Mouse (Mus musculus): ENCODE measurements at regions not wholly inside any gene's neighbourhood (a gene's known extent, or its start where the extent isn't known, plus 50 kb on each side); places are given as distances from the start of the nearest gene placed in this dataset.
A peak's percentile ranks its signal among the peaks of the same experiment; 100 is the strongest.

DNA sequence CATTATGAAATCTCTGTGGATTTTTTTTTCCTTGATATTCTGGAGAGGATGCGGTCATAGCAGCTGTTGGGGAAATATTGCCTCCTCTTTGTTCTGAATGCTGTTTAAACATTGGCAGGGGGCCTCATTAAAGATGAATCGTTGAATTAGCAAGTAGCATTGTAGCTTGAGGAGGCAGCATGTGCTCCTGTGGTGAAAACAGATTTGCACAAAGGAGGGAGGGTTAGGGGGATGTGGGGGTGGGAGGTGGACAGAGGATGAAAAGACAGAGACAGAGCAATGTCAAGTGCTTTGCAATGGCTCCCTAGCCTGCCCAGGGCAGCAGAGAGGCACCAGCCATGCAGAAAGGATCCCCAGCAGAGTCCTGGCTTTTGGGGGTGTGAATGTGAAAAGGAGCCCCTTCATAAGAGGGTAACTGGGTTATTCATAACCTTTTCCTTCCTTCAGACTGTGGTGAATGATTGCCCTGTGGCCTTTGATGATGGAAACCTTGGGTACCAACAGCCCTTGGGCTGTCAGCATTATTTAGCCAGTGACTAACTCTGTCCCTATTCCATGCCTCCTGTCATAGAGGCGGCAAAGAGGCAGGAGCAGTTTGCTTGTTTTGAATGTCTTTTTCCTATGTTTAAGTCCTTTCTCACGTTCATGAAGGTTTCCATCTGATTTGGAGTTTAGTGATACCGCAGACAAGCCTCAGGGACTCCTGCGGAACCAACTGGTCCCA lies 1541.6 kb upstream of the Gulo start:
- DNase-seq (ENCODE audit: low read depth, low spot score): no peak

DNA sequence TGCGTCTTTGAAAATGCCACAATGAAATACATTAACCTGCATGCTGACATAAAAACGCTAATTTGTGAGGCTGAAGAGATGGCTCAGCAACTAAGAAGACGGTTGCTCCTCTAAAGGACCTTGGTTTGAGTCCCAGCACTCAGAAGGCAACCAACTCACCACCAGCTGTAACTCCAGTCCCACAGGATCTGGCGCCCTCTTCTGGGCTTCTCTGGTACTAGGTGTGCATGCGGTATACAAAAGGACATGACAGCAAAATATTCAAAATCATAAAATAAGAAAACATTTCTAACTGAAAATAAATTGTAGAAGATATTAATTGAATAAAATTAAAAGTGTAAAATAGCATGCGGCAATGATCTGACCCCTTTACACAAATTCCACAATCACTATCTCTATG lies 1539.7 kb upstream of the Gulo start:
- no peak for DNase-seq (ENCODE audit: low read depth, low spot score)

DNA sequence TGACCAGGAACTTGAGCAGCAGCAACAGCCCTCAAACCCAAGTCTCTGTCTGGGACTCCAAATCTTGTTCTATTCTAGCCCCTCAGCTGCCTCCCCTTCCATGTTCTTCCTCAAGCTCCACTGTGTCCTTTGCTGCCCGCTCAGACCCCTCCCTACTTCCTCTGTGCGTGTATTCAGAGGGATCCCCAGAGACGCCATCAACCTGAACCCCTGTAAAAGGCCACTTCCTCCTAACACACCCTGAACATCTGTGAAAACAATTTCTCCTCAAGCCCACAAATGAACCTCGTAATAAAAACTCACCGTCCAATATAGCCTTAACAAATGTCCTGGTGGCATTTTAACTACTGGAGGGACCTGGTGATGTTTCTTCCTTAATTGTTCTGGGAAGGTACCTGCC lies 1536.0 kb upstream of the Gulo start:
- no peak for DNase-seq (ENCODE audit: low read depth, low spot score)

DNA sequence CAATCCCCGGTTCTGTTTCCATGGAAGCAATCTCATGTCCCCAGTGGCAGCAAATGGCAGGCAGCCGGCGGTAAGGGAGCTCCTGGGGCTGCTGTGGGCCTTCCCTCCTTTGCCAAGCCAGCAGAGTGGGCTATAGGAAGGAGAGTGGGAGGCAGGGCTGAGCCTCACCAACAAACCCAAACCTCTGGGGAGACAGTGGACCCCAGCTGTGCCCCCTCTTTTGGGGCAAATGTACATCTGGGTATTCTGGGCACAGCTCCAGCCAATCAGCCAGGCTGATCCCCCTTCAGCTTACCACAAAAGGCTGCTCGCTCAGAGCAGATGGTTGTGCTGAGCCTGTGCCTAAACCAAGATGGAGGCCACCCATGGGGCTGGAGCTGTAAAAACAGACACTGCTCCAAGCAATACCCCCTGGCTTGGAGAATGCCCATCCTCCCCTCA lies 1532.3 kb upstream of the Gulo start:
- DNase-seq (ENCODE audit: low read depth, low spot score): peak; percentile 19

DNA sequence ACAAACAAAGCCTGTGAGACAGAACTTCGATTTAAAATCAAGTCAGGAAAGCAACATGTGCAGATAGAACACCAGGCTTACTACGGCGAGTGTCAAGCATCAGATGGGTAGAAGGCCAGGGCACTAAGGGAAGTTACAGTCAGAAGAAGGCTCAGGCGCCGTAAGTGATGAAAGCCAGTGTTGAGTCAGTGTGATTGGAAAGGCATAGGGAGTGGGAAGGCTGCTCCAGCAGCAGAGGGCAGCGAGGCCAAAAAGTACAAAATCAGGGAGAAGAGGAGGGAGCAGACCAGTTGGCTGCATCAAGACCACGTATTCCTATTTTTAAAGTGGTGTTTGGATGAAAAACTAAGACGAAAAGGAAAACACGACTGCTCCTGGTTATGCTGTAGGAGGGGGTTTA lies 1529.7 kb upstream of the Gulo start:
- no peak for DNase-seq (ENCODE audit: low read depth, low spot score)

DNA sequence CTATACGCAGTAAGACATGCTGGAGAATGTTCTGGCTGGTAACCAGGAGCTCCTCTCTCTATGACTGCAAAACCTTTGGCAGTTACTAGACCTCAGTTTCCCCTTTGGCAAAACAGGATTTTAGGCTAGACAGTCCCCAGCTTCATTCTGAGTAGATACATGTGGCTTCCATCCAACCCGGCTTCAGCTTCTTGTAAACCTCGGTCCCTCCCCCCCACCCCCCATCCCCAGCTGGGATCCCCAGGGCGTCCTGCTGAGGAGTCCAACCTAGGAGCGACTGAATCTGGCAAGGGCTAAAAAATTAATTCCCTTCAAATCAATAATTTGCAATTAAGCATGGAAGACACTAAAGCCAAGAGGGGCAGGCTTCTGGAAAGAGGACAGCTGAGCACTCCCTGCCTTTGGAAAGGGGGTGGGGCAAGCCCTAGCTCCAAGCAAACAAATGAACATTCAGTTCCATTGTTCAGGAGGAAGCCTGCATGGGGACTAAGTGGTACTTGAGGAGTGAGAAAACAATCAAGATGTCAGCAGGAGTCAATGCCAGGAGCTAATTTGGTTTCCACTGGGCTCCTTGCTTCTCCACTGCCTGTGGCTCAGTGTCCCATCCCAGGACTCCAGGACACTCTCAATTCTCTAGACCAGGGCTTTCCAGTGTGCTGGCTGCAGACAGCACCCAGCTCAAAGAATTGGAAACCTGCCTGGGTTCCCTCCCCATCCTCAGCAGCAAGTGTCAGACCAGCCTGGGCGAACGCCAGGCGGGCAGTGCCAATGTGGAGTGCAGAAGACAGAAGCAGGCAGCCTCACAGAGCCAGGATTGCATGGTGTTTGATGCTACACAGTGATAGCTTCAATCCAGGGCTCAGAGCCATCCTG lies 1528.0 kb upstream of the Gulo start:
- no peak for DNase-seq (ENCODE audit: low read depth, low spot score)

DNA sequence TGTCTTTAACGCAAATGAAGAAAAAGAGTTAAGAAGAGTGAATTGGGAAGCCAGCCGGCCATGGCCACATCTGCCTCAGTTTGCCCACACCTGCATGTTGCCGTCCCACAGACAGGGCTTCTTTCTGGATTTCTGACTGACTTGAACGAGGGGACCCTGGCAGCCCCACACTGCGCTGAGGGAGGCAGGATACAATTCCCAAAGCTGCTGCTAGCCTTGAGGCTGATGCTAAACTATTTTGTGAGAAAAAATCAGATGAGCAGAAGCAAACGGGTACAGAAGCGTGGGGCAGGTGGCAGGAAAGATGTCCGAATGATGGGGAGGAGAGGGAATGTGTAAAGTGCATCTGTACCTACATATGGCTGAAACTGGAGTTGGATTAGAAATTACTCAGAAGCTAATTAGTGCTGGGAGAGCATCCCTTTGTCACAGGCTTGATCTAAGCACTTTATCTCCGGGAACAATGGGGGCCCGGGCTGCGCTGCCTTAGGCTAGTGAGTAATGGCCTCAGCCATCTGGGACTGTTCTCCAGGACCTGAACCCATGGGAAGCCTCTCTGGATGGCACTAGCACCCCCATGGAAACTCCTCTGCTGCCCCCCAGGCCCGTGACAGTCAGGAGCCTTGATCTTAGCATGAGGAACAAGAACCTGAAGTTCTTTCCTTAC lies 1497.9 kb upstream of the Gulo start:
- no peak for DNase-seq (ENCODE audit: low read depth, low spot score)

DNA sequence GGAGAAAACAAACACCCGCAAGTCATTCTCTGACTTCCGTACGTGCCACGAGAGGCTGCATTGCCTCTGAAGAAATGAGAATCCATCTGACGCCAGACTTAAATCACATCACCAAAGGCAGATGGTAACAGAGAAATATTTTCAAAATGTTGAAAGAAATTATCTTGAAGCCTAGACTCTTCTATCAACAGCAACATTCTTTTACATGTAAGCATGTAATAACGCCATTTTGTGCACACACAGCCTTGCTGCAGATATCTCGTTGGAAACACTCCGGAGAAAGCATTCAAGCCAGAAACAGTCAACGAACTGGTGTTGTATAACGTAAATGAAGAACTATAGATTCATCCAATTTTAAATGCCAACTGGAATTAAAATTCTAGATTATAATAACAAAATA lies 1483.1 kb upstream of the Gulo start:
- DNase-seq (ENCODE audit: low read depth, low spot score): no peak

DNA sequence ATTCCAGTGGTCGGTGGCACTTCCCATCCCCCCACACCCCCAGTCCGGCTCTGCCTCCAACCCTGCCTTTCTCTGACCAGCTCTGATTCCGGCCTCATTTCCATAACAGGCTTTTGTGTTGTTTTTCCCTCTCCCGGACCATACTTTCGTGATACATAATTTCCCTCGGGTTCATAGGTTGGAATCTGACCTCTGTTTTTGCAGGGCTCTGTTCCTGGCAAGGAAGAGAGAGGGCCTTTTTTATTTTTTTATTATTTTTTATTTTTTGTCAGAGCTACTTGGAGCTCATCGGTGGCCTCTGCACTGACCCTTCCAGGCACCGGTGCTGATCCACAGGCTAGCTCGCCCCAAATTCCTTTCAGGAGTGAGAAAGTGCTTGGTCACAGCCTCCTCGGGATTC lies 1477.7 kb upstream of the Gulo start:
- no peak for DNase-seq (ENCODE audit: low read depth, low spot score)

DNA sequence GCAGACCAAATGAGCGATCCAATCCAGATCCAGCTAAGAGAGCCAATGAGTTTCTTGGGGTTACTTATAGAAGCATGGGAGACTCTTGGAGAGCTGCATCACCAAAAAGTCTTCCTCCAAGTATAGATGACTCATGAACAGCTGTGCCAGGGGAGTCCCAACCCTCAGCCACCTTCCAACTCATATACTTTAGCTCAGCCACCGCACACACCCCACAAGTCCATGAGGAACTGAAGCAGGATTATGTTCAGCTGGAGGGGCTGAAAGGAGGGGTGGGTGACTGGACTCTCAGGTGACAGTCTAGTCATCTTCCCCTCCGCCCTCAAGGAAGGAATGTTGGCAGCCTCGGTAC lies 1476.4 kb upstream of the Gulo start:
- DNase-seq (ENCODE audit: low read depth, low spot score): no peak

DNA sequence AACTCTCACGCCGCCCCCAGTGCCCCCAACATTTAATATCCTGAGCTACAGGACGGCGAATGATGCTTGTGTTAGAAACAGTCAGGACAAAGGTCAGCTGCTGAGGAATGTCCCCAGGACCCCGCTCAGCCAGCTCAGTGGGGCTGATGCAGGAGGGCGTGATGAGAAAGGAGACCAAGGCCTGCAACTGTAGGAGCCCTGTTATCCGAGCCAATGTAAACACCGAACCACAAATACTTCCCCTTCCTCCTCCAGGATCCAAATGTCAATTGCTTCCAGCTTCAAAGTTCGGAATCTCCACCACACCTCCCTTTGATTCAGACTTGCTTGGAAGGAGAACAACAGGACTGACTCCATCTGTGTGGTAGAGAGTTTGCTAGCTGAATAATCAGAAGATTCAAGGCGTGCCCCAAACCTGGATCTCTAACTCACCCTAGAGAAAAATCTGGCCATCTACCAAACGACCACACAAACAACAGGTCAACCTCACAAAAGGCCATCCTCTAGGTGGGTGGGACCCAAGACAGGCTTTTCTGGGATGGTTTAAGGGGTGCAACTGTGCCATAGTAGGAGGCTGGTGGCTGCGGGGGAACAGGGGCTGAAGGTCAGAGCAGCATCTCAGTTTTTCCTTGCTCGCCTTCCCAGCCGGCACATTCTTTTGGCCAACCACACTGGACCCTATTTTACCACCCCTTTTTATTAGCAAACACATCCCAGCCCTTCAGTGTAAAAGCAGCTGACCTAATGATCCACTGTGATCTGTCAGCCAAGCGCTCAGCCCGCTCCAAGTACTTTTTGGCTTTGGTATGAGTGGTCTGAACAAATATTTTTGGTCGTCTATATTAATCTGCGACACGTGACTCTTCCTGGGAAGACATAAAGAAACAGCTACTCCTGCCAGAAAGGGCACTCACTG lies 1475.8 kb upstream of the Gulo start:
- DNase-seq (ENCODE audit: low read depth, low spot score): no peak
